Mouse (Mus musculus): Measurements from ENCODE around the gene Rnf224.

DNA sequence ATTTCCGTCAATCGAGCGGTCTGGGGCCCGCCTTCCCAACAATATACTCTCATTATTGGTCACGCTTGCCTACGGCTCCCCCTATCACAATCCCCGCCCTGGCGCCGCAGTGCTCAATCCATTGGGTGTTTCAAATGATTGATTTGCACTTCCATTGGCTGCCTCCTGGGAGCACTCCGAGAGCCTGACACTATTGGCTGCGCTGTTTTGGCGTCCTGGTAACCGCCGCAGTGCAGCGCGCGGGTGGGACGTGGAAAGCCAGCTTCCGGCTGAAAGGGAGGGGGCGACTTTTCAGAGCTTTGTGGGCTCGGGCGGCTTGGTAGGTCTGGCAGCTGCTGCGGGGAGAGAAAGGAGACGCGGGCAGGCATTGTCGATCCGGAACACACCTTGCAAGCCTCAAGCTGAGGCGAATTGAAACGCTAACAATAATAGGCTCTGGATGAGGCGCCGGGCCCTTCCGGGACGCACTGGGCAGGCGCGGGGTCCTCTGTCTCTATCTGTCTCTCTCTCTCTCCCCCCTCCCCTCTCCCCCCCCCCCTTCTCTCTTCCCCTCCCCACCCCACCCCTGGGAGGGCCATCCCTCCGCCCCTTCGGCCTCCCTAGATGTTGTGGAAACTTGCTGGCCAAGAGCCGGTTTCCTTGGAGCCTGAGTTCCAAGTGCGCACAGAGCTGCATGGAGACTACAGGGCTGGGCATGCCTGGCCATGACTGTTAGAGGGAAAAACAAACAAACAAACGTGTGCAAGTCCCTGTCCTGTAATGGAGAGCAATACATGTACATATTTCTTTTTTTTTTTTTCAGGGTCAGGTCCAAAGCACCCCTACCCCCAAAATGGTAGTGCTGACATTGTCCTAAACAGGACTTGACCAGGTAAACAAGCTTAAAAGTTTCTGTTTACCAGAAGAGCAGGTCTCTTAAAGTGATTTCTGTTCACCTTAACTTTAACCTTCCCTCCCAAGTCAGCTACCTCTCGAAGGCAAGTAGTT lies 11.5 kb downstream of the Rnf224 start:
- TF ChIP-seq CTCF (IDR thresholded peaks at IDR 0.05; ENCODE audit: control insufficient read depth, insufficient read depth, insufficient read length) = no peak
- no peak for TF ChIP-seq USF1 (IDR thresholded peaks at IDR 0.05; ENCODE audit: low read depth)
- no peak for TF ChIP-seq MAX (IDR thresholded peaks at IDR 0.05)

All from C2C12 (cell line).